Mouse (Mus musculus) frontal cortex, postnatal 25 days (tissue): Measurements from ENCODE around the gene 7530416G11Rik.
A peak's percentile ranks its signal among the peaks of the same experiment; 100 is the strongest.

Experiments
- DNase-seq, 2 experiments: peaks; one replicate each; pipeline ENCODE4 v3.0.0; 2022; ENCODE audit warnings: low spot score in 2 of 2

Gene 7530416G11Rik

DNA sequence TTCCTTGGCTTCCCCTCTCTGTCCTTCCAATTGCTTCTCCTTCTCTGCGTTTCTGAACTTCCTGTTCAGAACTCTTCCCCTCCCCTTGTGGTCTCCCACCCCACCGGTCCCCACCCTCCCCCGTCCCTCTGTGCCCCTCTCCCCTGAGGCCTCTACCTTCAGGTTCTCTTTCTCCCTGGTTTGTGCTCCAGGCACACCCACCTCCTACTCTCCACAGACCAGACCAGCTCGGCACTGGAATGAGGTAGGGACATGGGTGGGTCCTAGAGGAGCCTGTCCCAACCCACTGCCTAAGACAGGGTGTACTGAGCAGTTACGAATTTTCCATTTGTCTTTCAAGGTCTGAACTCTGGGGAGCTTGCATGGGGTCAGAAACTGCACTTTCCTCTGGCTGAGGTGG is 23.1 kb downstream of the 7530416G11Rik start:
- DNase-seq, result no peak

GRCm38 (mm10) chr15:85479365-85479764 is 23.7 kb downstream of the 7530416G11Rik start:
- DNase-seq, result no peak

DNA sequence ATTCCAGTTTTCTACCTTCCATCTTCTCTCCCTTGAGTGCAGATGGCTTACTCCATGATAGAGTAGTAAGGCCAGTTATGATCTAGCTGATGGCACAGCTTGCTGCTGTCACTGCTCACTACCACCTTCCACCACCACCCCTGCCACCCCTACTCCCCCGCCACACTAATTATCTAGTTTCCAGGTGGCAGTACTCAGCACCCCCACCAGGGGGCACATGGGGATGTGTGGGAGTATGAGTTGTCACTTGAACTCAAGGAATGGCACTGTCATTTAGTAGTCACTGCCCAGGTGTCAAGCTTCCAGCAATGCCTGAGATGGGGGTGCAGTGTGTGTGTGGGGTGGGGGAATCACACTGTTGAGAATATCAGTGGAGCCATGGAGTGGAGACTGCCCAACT is 25.4 kb downstream of the 7530416G11Rik start:
- peak in 1 of 2 experiments; percentile 39 for DNase-seq

- no peak for DNase-seq
Measured at GRCm38 (mm10) chr15:85474697-85475096, 28.3 kb downstream of the 7530416G11Rik start.

DNA sequence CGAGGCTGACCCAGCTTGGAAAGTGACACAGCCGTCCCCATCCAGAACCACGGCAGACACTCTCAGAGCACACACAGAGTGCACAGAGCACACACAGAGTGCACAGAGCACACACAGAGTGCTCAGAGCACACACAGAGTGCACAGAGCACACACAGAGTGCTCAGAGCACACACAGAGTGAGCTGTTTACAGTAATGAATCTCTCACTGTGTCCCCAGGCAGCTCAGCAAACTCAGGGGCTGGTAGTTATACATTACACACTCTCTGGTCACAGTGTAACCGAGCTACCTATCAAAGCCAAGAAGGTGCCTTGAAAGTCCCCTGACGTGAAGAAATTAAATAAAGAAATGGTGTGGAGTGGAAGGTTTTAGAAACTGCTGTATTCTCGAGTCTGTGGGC is 33.6 kb downstream of the 7530416G11Rik start:
- DNase-seq, result no peak

GRCm38 (mm10) chr15:85466456-85467067 is 36.5 kb downstream of the 7530416G11Rik start:
- no peak for DNase-seq

DNA sequence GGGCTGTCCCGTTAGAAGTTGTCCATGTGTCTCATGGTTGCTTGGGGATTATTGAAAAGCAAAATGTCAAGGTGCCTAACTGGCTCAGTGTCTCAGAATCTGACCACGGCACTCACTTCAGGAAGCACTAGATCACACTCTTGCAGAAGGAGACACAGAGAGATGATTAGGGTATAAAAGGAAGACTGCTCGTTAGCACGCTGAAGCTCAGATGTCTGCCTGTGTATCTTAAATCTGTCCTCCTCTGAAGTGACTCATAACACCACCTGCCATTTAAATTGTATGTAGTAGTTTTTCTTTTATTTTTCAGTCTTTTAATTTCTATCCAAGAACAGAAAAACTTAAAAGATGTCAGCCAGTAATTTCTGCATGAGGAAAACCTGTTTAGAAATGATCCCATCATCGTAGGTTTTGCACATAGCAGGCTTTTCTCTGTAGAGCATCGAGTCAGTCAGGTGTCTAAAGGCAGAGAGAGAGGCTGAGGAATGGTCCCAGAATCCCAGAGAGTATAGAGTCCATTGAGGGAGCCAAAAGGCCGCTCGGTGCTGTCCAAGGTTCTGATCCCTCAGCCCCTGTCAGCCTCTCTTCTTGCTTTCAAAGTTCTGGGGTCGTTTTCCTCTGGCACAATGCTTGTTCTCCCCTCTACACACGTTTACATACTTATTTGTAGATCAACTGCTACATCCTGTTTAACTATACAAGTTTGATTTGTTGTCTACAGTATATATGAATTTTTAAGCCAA is 38.0 kb downstream of the 7530416G11Rik start:
- DNase-seq, result no peak

- no peak for DNase-seq
Measured at GRCm38 (mm10) chr15:85464190-85464589, 38.8 kb downstream of the 7530416G11Rik start.

DNA sequence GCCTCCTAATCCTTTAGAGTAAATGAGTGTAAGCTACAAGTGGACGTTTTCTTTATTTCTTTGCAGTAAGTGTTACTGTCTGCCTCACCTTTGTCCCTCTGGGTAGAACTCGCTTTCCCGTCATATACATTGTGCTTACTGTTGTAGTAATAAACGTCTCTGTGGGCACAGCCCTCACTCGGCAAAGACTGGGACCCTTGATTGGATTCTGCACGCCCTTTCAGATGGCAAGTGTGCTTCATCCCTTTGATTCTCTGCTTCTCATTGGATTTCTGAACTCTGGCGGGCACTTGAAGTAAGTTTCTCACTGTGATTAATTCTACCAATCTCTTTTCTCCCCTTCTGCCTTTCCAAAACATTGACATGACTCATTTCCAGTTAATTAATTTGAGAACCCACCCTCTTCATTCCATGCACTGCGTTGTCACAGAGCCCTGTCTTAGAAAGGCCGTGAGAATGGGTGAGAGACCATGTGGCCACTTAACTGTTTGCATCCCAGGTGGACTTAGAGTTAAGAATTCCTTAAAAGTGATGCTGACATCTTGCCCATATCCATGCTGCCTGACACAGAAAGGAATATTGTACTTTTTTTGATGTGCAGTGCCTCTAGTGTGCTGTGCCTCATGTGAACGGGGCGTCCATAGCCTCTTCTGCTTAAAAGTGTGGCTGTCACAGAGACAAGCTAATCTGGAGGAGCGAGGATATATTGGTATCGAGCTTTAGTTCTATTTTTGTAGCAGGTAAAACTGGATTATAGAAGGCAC is 39.8 kb downstream of the 7530416G11Rik start:
- no peak for DNase-seq

- no peak for DNase-seq
Measured at GRCm38 (mm10) chr15:85462138-85462537, 40.9 kb downstream of the 7530416G11Rik start.

- DNase-seq, result no peak
Measured at GRCm38 (mm10) chr15:85461541-85461940, 41.5 kb downstream of the 7530416G11Rik start.

- DNase-seq, result no peak
Measured at GRCm38 (mm10) chr15:85458631-85459082, 44.4 kb downstream of the 7530416G11Rik start.

- DNase-seq, result no peak
Measured at GRCm38 (mm10) chr15:85457838-85458237, 45.2 kb downstream of the 7530416G11Rik start.

DNA sequence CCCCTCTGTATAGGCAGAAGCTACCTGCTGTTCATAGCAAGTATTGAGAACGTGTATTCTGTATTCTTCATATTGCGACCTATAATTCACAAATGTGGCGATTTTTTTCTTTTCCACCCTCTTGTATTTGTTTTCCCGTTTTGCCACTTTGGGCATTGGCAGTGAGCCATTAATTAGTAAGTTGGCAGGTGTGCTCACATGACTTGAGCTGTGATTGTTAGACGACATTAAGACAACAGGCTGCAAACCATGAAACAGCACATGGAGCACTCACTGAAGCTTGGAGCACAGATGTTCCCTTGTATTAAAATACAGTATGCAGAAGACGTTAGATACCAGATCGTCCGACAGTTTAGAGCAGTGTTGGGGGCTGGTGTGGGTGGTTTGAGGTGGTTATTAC is 46.1 kb downstream of the 7530416G11Rik start:
- DNase-seq, result no peak

GRCm38 (mm10) chr15:85446652-85447051 is 56.4 kb downstream of the 7530416G11Rik start:
- DNase-seq, result no peak
